Mouse (Mus musculus) testis, adult 2 months (tissue): ENCODE results near the gene Ccdc36. TPM values are rescaled to one million over a fixed set of nuclear protein-coding genes. Genes with fewer than 3 reads are reported as not detected.

Source experiments
- H3K27ac ChIP-seq: fragments of 200-500 bp; 2 replicates; pipeline ENCODE4 v1.5.1; 2012; ENCODE audit warnings: low read depth, low read length; ENCODE audit not compliant: control insufficient read depth, insufficient read depth
- H3K27me3 ChIP-seq: fragments of 200-500 bp; 2 replicates; pipeline ENCODE4 v1.6.1; 2012; ENCODE audit warnings: mild to moderate bottlenecking, low read length, moderate library complexity; ENCODE audit not compliant: control insufficient read depth, insufficient read depth
- H3K36me3 ChIP-seq: fragments of 200-500 bp; 2 replicates; pipeline ENCODE4 v1.6.1; 2012; ENCODE audit warnings: mild to moderate bottlenecking, low read length; ENCODE audit not compliant: control insufficient read depth, insufficient read depth
- H3K4me1 ChIP-seq: fragments of 200-500 bp; 2 replicates; pipeline ENCODE4 v1.6.1; 2012; ENCODE audit warnings: low read length; ENCODE audit not compliant: control insufficient read depth, insufficient read depth
- H3K4me3 ChIP-seq: fragments of 200-500 bp; 2 replicates; pipeline ENCODE4 v1.5.1; 2012; ENCODE audit warnings: low read depth, mild to moderate bottlenecking, low read length, moderate library complexity, mixed read lengths; ENCODE audit not compliant: control insufficient read depth
- CTCF ChIP-seq: fragments of 200-500 bp; IDR thresholded peaks from 2 replicates; pipeline ENCODE4 v1.5.1; 2012; ENCODE audit warnings: low read depth, mild to moderate bottlenecking, inconsistent platforms, low read length, moderate library complexity; ENCODE audit not compliant: control insufficient read depth, insufficient read depth, insufficient replicate concordance
- POLR2A ChIP-seq: fragments of 200-500 bp; IDR thresholded peaks from 2 replicates; pipeline ENCODE4 v1.6.1; 2012; ENCODE audit warnings: low read depth, mild to moderate bottlenecking, inconsistent platforms, low read length, moderate library complexity; ENCODE audit not compliant: control insufficient read depth
- polyA plus RNA-seq: library from polyadenylated mRNA; depleted of rRNA; stranded (reverse); fragments of >200 nt; gene quantifications from 2 replicates; pipeline ENCODE4 v1.2.3, GENCODE M21; 2012

The Ccdc36 gene
- polyA plus RNA-seq, 1 experiment: 5.8 TPM

DNA sequence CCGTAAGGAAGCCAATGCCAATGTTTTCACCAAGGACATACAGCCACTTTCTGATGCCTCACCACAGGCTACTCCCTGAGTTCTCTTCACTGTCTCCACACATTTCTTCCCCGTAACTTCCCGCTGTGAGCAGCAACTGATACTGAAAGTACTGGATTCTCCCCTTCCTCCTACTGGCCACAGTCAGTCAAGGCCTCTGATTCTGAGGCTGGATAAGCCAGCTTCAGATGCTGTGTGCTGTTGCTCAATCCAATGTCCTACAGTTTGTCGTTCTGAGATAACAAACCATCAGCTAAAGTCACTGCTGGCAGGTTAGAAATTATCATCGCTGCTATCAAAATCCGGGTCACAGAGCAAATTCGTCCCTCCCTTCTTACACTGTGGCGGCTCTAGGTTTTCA, 23.8 kb downstream of the Ccdc36 start:
- Histone ChIP-seq H3K27ac (peak overlapping the region; percentile 43), H3K4me3 (no peak overlapping the region), H3K27me3 (no peaks in the 10 kb centered on the region), H3K4me1 (peaks cover 4% of the 10 kb centered on the region), H3K36me3 (peaks cover 5% of the 10 kb centered on the region)
- TF ChIP-seq CTCF: no peak
- no peak for TF ChIP-seq POLR2A

DNA sequence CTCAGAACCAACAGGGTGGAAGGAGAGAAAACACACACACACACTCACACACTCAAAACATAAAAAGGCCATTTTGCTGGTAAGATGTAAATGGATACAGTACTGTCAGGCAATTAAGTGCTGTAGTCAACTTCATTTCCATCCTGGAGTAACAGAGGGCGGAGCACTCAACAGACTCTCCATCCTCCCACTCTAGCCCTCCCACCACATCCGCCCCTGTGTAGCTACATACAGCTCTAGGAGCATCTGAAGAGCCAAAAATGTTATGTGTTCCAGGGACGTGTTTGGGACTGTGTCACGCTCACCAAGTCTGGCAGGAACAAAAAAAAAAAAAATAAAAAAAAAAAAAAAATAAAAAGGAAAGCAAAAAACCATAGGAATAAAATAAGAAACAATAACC, 25.2 kb downstream of the Ccdc36 start:
- Histone ChIP-seq H3K4me1 (peaks cover 4% of the 10 kb centered on the region), H3K27ac (peak overlapping the region; percentile 46; the same call in 1 of the 2 replicates), H3K4me3 (peak overlapping the region; percentile 20; the same call in 1 of the 2 replicates), H3K27me3 (no peaks in the 10 kb centered on the region), H3K36me3 (peaks cover 5% of the 10 kb centered on the region)
- TF ChIP-seq CTCF (no peak), POLR2A (no peak)

DNA sequence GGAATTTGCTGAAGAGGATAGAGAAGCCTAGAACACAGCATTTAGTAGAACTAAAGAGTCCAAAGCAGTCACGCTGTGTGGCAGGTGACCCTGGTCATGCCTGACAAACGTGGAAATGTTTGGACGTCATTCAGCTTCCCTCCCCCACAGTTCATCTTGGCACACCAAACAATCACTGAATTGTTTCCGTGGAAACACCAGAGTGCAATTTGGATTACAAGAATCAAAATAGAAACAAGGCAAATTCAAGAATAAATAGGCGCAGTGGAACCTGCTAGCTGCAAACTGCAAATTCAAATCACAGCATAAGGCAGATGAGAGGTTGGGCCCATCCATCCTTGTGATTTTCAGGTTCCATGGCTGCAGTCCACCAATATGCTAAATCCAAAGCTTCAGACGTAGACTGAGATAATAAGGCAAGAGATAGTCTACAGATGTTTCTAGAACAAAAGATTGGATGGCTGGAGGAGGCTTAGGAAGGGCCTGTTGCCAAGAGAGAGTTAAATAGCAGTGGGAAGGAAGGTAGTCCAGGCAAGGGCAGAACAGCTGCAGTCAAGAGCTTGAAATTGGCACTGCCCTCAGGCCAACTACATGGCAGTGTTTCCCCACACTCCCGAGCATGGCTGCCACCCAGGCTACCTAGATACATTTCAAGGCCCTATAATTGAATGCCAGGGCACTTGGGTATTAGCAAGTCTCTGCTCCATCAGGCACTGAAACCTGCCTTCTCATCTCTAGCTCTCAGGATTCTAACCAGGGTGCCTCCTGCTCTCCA, 26.9 kb downstream of the Ccdc36 start:
- H3K4me1 ChIP-seq: peaks cover 4% of the 10 kb centered on the region
- TF ChIP-seq POLR2A: peak; percentile 23; the same call in 1 of the 2 replicates
- no peak for TF ChIP-seq CTCF
- no peaks in the 10 kb centered on the region for H3K27me3 ChIP-seq
- H3K4me3 ChIP-seq: peak overlapping the region; percentile 53
- H3K36me3 ChIP-seq: peaks cover 8% of the 10 kb centered on the region
- peak overlapping the region; percentile 89 for H3K27ac ChIP-seq

DNA sequence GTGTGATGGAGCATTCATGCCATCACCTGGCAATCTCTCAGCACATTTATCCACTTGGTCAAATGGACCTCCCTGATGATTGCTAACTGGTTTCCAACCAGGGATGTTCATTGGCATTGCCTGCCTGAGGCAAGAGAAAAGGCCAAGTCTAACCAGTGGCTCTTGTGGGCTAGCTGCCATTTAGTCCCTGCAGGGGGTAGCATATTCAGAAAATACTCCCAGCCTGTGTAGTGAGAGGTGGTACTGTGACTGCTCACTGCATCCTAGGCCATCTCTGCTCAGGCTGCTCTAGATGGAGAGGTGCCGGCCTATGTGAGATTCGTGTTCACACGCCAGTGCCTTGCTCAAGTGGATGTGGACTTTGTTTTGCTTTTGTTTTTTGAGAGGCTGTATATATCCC, 30.0 kb downstream of the Ccdc36 start:
- Histone ChIP-seq H3K4me3 (no peak overlapping the region), H3K4me1 (peaks cover 3% of the 10 kb centered on the region), H3K27ac (no peak overlapping the region), H3K27me3 (no peaks in the 10 kb centered on the region), H3K36me3 (peaks cover 12% of the 10 kb centered on the region)
- TF ChIP-seq POLR2A (no peak), CTCF (no peak)

DNA sequence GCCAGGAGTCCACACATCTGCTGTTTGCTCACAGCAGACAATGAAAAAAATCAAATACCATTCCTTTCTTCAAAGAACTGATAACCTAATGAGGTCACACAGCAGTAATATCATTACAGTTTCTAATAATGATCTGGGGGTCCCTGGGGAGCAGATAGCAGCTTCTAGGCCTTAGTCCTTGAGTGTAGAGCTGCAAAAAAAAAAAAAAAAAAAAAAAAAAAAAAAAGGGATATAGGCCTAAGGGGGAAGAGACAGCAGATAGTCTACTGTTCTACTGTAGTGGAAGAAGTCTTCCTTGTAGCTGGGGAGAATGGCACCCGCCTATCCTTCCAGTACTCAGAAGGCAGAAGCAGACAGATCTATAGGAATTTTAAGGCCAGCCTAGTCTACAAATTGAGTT, 32.9 kb downstream of the Ccdc36 start:
- peaks cover 11% of the 10 kb centered on the region for H3K4me1 ChIP-seq
- TF ChIP-seq POLR2A (no peak), CTCF (no peak)
- no peaks in the 10 kb centered on the region for H3K27me3 ChIP-seq
- H3K4me3 ChIP-seq: peak overlapping the region; percentile 47; the same call in 1 of the 2 replicates
- H3K27ac ChIP-seq: no peak overlapping the region; the same call in 1 of the 2 replicates
- peaks cover 9% of the 10 kb centered on the region for H3K36me3 ChIP-seq

DNA sequence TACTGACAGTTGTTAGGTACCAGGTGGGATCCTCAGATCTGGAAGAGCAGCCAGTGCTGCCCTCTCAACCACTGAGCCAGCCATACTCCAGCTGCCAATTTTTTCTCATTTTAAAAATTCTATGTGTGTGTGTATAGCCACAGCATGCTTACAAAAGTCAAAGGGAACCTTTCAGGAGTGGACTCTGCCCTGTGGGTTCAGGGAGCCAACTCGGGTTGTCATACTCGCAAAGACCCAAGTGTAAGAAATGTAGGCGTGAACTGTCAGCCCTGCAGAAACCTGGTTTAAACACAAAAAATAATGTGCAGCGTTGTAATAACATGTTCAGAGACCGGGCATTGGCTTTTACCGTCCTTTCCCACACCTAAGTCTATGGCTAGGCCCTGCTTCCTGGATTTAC, 34.1 kb downstream of the Ccdc36 start:
- Histone ChIP-seq H3K36me3 (peaks cover 9% of the 10 kb centered on the region), H3K4me3 (peak overlapping the region; percentile 88), H3K27me3 (no peaks in the 10 kb centered on the region), H3K4me1 (peaks cover 13% of the 10 kb centered on the region), H3K27ac (peak overlapping the region; percentile 98)
- TF ChIP-seq POLR2A: no peak
- no peak for TF ChIP-seq CTCF

DNA sequence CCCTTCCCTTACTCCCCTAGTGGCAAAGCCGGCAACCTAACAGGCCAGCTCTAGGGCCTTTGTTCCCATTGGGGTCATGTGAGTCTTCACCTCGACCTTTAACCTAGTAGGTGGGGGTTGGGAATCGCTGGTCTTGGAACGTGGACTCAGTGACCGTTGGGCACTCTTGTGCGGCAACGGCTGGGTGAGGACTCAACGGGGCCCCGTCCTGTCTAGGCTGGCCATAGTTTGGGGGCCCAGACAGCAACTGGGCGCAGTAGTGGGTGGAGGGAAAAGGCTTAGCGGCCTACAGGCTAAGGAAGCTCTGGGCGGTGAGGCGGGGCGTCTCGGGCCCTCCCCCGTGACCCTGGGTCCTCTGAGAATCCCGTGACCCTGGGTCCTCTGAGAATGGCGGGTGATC, 35.6 kb downstream of the Ccdc36 start, which contains the start of gene 1700102P08Rik:
Gene 1700102P08Rik, plus strand, starts transcription at position 130 of the 400 bp plus-strand sequence.
- Histone ChIP-seq H3K27ac (peak within 1 kb of the TSS; percentile 98), H3K27me3 (no peaks in the 10 kb centered on the region), H3K4me1 (peaks cover 13% of the 10 kb centered on the region), H3K4me3 (peak within 1 kb of the TSS; percentile 88), H3K36me3 (peaks cover 9% of the 10 kb centered on the region)
- TF ChIP-seq CTCF (no peak), POLR2A (peak; percentile 96)

DNA sequence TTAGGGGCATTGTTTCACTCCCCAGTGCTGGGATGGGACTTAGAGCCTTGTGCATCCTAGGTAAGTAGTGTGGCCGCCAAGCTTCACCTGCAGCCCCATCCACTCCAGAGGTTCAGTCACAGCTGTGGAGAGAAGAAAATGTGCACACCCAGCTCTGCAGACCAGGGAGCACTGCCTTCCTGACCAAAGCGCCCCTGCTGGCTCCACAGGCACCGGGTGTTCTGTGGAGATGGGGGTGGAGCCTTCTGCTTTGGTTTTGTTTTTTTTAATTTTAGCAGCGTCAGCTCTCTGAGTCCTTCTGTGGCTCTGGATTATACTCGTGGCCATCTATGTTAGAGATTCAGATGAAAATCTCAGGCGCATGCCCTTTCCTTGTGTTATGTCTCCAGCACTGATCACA, 39.1 kb downstream of the Ccdc36 start:
- Histone ChIP-seq H3K27ac (no peak overlapping the region), H3K27me3 (no peaks in the 10 kb centered on the region), H3K4me3 (no peak overlapping the region), H3K36me3 (peaks cover 3% of the 10 kb centered on the region), H3K4me1 (peaks cover 13% of the 10 kb centered on the region)
- TF ChIP-seq POLR2A: no peak
- TF ChIP-seq CTCF: 0 out of 2 replicates have a peak, but pooled peaks have one; percentile 1
